Mouse (Mus musculus) CD4-positive, CD25-positive, alpha-beta regulatory T cell (primary cell): ENCODE measurements around the gene Mast1. TPM values are rescaled to one million over a fixed set of nuclear protein-coding genes. Genes with fewer than 3 reads are reported as not detected.

Experiments
- polyA plus RNA-seq: library from polyadenylated mRNA; unstranded; fragments of 100-300 nt; shearing (Covaris generic); gene quantifications from one replicate; pipeline ENCODE4 v1.2.1, GENCODE M21; 2017

The Mast1 gene
- 1.2 TPM for polyA plus RNA-seq

GRCm38 (mm10) chr8:84936962-84937546 lies at the start of gene Mast1:
Gene Mast1, minus strand, starts transcription at chr8:84937359.

GRCm38 (mm10) chr8:84978248-84978940 lies 41.2 kb upstream of the Mast1 start, which contains the start of gene Junb:
Gene Junb, minus strand, starts transcription at chr8:84978718.

GRCm38 (mm10) chr8:84969241-84970134 lies 32.3 kb upstream of the Mast1 start, which contains the start of the genes Gm49661, Prdx2 and Rnaseh2a:
Gene Gm49661, minus strand, starts transcription at chr8:84969433.
Gene Prdx2, plus strand, starts transcription at chr8:84969587.
Gene Rnaseh2a, minus strand, starts transcription at chr8:84969767.

GRCm38 (mm10) chr8:84946528-84947240 lies 9.5 kb upstream of the Mast1 start, which contains the start of gene Rtbdn:
Gene Rtbdn, plus strand, starts transcription at chr8:84946991.

GRCm38 (mm10) chr8:84908421-84909161 lies 28.6 kb downstream of the Mast1 start, which contains the start of gene Dnase2a:
Gene Dnase2a, plus strand, starts transcription at chr8:84908560.

GRCm38 (mm10) chr8:84901752-84902151 lies 35.4 kb downstream of the Mast1 start, which contains the start of gene Klf1:
Gene Klf1, plus strand, starts transcription at chr8:84901928.

GRCm38 (mm10) chr8:84893709-84894134 lies 43.4 kb downstream of the Mast1 start, which contains the start of gene Gcdh:
Gene Gcdh, minus strand, starts transcription at chr8:84893921.

GRCm38 (mm10) chr8:84871376-84872308 lies 65.5 kb downstream of the Mast1 start, which contains the start of gene Syce2:
Gene Syce2, plus strand, starts transcription at chr8:84872111.

Other genes starting within 250 kb of the Mast1 start
- 19.2 TPM for gene Nacc1, start 249.5 kb downstream of the Mast1 start, polyA plus RNA-seq
- 0.78 TPM for gene Lyl1, start 235.9 kb downstream of the Mast1 start, polyA plus RNA-seq
- 28.5 TPM for gene G430095P16Rik, start 214.4 kb downstream of the Mast1 start, polyA plus RNA-seq
- 12.6 TPM for gene Nfix, start 137.0 kb downstream of the Mast1 start, polyA plus RNA-seq
- 6.6 TPM for gene Dand5, start 114.5 kb downstream of the Mast1 start, polyA plus RNA-seq
- 33.5 TPM for gene Gadd45gip1, start 105.8 kb downstream of the Mast1 start, polyA plus RNA-seq
- gene Rad23a, start 96.7 kb downstream of the Mast1 start, polyA plus RNA-seq = 212 TPM
- gene Calr, start 90.4 kb downstream of the Mast1 start, polyA plus RNA-seq = 491 TPM
- 102 TPM for gene Farsa, start 80.4 kb downstream of the Mast1 start, polyA plus RNA-seq
- gene Syce2, start 65.2 kb downstream of the Mast1 start, polyA plus RNA-seq = 4.5 TPM
- gene Gcdh, start 43.4 kb downstream of the Mast1 start, polyA plus RNA-seq = 39.3 TPM
- 0.16 TPM for gene Klf1, start 35.4 kb downstream of the Mast1 start, polyA plus RNA-seq
- gene Dnase2a, start 28.8 kb downstream of the Mast1 start, polyA plus RNA-seq = 14.6 TPM
- 0.19 TPM for gene Rtbdn, start 9.6 kb upstream of the Mast1 start, polyA plus RNA-seq
- gene Gm49661, start 32.1 kb upstream of the Mast1 start, polyA plus RNA-seq = not detected
- gene Prdx2, start 32.2 kb upstream of the Mast1 start, polyA plus RNA-seq = 181 TPM
- gene Rnaseh2a, start 32.4 kb upstream of the Mast1 start, polyA plus RNA-seq = 99.4 TPM
- 673 TPM for gene Junb, start 41.4 kb upstream of the Mast1 start, polyA plus RNA-seq
- 10.7 TPM for gene Hook2, start 53.2 kb upstream of the Mast1 start, polyA plus RNA-seq
- not detected for gene Best2, start 77.2 kb upstream of the Mast1 start, polyA plus RNA-seq
- 52.2 TPM for gene Asna1, start 87.9 kb upstream of the Mast1 start, polyA plus RNA-seq
- 206 TPM for gene Trir, start 89.5 kb upstream of the Mast1 start, polyA plus RNA-seq
- 34.3 TPM for gene Tnpo2, start 99.6 kb upstream of the Mast1 start, polyA plus RNA-seq
- gene Fbxw9, start 122.7 kb upstream of the Mast1 start, polyA plus RNA-seq = 6.5 TPM
- 0.81 TPM for gene Gm5741, start 130.6 kb upstream of the Mast1 start, polyA plus RNA-seq
- 92.5 TPM for gene Dhps, start 134.4 kb upstream of the Mast1 start, polyA plus RNA-seq
- 173 TPM for gene Wdr83os, start 143.4 kb upstream of the Mast1 start, polyA plus RNA-seq
- 42.2 TPM for gene Wdr83, start 143.9 kb upstream of the Mast1 start, polyA plus RNA-seq
- 124 TPM for gene Man2b1, start 145.9 kb upstream of the Mast1 start, polyA plus RNA-seq
- not detected for gene Zfp791, start 185.7 kb upstream of the Mast1 start, polyA plus RNA-seq
- gene Cks1brt, start 214.6 kb upstream of the Mast1 start, polyA plus RNA-seq = 0.13 TPM